Mouse (Mus musculus) neural tube, embryonic 11.5 days (tissue): Measurements from ENCODE around the gene Morc3. TPM values are rescaled to one million over a fixed set of nuclear protein-coding genes. Genes with fewer than 3 reads are reported as not detected.
A peak's percentile ranks its signal among the peaks of the same experiment; 100 is the strongest.

Experiments
- ATAC-seq: fragments of 200-750 bp; cut with Nextera tagmentation; 2 replicates; pipeline ENCODE4 v1.8.0; 2017; ENCODE audit warnings: moderate number of reproducible peaks, mild to moderate bottlenecking, moderate TSS enrichment, moderate library complexity; ENCODE audit not compliant: insufficient read depth, low FRiP score, low TSS enrichment
- DNase-seq: peaks from one replicate; pipeline ENCODE4 v3.0.0-alpha.2; 2015; ENCODE audit warnings: low spot score
- H3K27ac ChIP-seq: fragments of 300-500 bp; sonication (generic); 2 replicates; pipeline ENCODE4 v1.5.1; 2014; ENCODE audit warnings: low read depth, mild to moderate bottlenecking, low read length
- H3K27me3 ChIP-seq: fragments of 300-500 bp; sonication (generic); 2 replicates; pipeline ENCODE4 v1.6.1; 2014; ENCODE audit warnings: mild to moderate bottlenecking, low read length, mixed read lengths; ENCODE audit not compliant: control insufficient read depth, insufficient read depth
- H3K36me3 ChIP-seq: fragments of 300-500 bp; sonication (generic); 2 replicates; pipeline ENCODE4 v1.6.1; 2014; ENCODE audit warnings: mild to moderate bottlenecking, low read length, moderate library complexity, mixed read lengths; ENCODE audit not compliant: control insufficient read depth, insufficient read depth
- H3K4me1 ChIP-seq: fragments of 300-500 bp; sonication (generic); 2 replicates; pipeline ENCODE4 v1.6.1; 2014; ENCODE audit warnings: low read length, mixed read lengths; ENCODE audit not compliant: control insufficient read depth, insufficient read depth
- H3K4me2 ChIP-seq: fragments of 300-500 bp; sonication (generic); 2 replicates; pipeline ENCODE4 v1.6.1; 2014; ENCODE audit warnings: low read depth, mild to moderate bottlenecking, moderate library complexity
- H3K4me3 ChIP-seq: fragments of 300-500 bp; sonication (generic); 2 replicates; pipeline ENCODE4 v1.5.1; 2014; ENCODE audit warnings: low read depth, low read length
- H3K9ac ChIP-seq: fragments of 300-500 bp; sonication (generic); 2 replicates; pipeline ENCODE4 v1.6.1; 2014; ENCODE audit warnings: mild to moderate bottlenecking, low read length
- H3K9me3 ChIP-seq: fragments of 300-500 bp; sonication (generic); 2 replicates; pipeline ENCODE4 v1.6.1; 2016; ENCODE audit warnings: low read length; ENCODE audit not compliant: control insufficient read depth
- WGBS: fragments of 180-500 bp; shearing (Covaris S2); extraction: QIAGEN DNeasy Blood & Tissue Kit; methylation state at CpG from one replicate; pipeline ENCODE4 v1.1.7; 2014; 5-methylcytosine and 5-hydroxymethylcytosine counted together
- polyA plus RNA-seq: library from polyadenylated mRNA; unstranded; fragments of >200 nt; fragmentation: Nextera tagmentation; extraction: Ambion mirVana; gene quantifications from 2 replicates; pipeline ENCODE4 v1.2.1, GENCODE M21; 2014

Morc3 gene
- polyA plus RNA-seq, 1 experiment from 2014 or later: 34.5 TPM

DNA sequence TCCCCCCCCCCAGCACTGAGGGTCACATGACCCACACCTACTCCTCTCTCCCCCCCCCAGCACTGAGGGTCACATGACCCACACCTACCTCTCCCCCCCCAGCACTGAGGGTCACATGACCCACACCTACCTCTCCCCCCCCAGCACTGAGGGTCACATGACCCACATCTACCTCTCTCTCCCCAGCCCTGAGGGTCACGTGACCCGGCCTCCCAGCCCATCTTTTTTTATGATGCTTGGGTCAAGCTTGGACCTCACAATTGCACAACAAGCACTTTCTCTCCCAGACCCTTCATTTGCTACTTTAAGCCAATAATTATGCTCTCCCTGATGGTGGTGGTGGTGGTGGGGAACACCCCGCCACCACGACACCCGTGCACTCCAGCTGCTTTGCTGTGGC lies 36.5 kb upstream of the Morc3 start:
- ATAC-seq (no peak), DNase-seq (no peak)
- H3K4me2 ChIP-seq: no peak overlapping the region
- no peak overlapping the region for H3K27ac ChIP-seq
- no peaks in the 10 kb centered on the region for H3K4me1 ChIP-seq
- H3K36me3 ChIP-seq: no peaks in the 10 kb centered on the region
- no peak overlapping the region for H3K9ac ChIP-seq
- 96% methylated on average over 5 of the region's 5 CpGs for WGBS
- H3K4me3 ChIP-seq: no peak overlapping the region
- H3K9me3 ChIP-seq: no peaks in the 10 kb centered on the region
- H3K27me3 ChIP-seq: no peaks in the 10 kb centered on the region

GRCm38 (mm10) chr16:93797021-93797840 lies 34.7 kb upstream of the Morc3 start:
- Histone ChIP-seq H3K27me3 (no peaks in the 10 kb centered on the region), H3K9ac (no peak overlapping the region), H3K27ac (no peak overlapping the region), H3K4me3 (no peak overlapping the region), H3K4me2 (no peak overlapping the region), H3K4me1 (no peaks in the 10 kb centered on the region), H3K9me3 (no peaks in the 10 kb centered on the region), H3K36me3 (no peaks in the 10 kb centered on the region)
- no peak for DNase-seq
- 84% methylated on average over 12 of the region's 12 CpGs for WGBS
- ATAC-seq: no peak

GRCm38 (mm10) chr16:93797841-93798492 lies 34.0 kb upstream of the Morc3 start:
- 89% methylated on average over 11 of the region's 11 CpGs for WGBS
- no peak overlapping the region for H3K27ac ChIP-seq
- DNase-seq: no peak
- no peaks in the 10 kb centered on the region for H3K9me3 ChIP-seq
- no peaks in the 10 kb centered on the region for H3K4me1 ChIP-seq
- no peak overlapping the region for H3K4me3 ChIP-seq
- no peak for ATAC-seq
- no peak overlapping the region for H3K4me2 ChIP-seq
- H3K36me3 ChIP-seq: no peaks in the 10 kb centered on the region
- H3K27me3 ChIP-seq: no peaks in the 10 kb centered on the region
- H3K9ac ChIP-seq: no peak overlapping the region

DNA sequence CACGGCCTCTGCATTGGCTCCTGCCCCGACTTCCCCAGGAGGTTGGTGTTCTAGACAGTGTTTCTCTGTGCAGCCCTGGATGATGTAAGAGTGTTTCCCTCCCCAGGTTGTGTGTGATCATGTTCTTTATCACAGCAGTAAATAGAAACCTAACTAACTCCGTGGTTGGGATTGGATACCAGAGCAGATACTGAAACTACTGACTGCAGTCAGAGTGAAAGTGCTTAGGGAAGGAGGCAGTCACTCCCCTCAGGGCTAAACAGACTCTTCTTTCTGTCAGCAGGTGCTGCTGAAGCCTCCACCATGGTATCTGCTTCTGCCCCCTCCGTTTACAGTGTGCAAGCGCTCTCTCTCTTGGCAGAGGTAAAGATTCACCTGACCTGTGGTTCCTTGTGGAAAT lies 33.3 kb upstream of the Morc3 start:
- WGBS: 70% methylated on average over 5 of the region's 5 CpGs
- DNase-seq (no peak), ATAC-seq (no peak)

DNA sequence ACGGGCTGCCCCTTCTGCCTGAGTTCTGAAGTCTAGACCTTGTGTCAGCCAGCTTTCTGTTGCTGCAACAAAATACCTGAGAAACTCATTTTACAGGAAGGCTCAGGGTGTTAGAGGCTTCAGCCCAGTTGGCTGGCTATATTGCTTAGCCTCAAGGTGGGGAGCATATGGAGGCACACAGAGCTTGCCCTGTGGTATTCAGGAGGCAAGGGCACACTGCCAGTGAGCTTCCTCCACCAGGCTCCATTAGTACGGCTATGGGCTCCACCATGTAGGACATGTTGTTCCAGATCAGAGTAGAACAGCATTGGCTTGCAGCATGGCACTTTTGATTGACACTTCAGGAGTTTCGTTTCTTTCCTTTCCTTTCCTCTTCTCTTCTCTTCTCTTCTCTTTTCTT lies 32.9 kb upstream of the Morc3 start:
- Histone ChIP-seq H3K27me3 (no peaks in the 10 kb centered on the region), H3K36me3 (no peaks in the 10 kb centered on the region), H3K9me3 (no peaks in the 10 kb centered on the region), H3K4me2 (no peak overlapping the region), H3K4me1 (no peaks in the 10 kb centered on the region), H3K27ac (no peak overlapping the region), H3K9ac (no peak overlapping the region), H3K4me3 (no peak overlapping the region)
- DNase-seq: no peak
- ATAC-seq: no peak
- 87% methylated on average over 3 of the region's 3 CpGs for WGBS

More for the DNA sequence above, 33.3 kb upstream of the Morc3 start:
- Histone ChIP-seq H3K9me3 (no peaks in the 10 kb centered on the region), H3K27ac (no peak overlapping the region), H3K4me3 (no peak overlapping the region), H3K36me3 (no peaks in the 10 kb centered on the region), H3K9ac (no peak overlapping the region), H3K4me1 (no peaks in the 10 kb centered on the region), H3K27me3 (no peaks in the 10 kb centered on the region), H3K4me2 (no peak overlapping the region)

DNA sequence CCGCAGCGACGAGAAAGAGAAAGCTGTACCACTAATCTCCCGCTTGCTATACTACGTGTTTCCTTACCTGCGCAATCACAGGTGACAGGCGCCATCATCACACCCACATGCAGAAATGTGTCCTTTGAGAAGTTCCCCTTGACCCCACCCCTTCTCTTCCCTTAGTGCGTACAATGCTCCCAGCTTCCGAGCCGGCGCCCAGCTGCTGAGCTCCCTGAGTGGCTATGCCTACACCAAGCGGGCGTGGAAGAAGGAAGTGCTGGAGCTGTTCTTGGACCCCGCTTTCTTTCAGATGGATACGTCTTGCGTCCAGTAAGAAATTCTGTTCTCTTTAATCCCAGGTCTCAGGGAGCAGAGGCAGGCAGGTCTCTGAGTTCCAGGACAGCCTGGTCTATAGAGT lies 32.0 kb upstream of the Morc3 start:
- Histone ChIP-seq H3K9ac (no peak overlapping the region), H3K27ac (no peak overlapping the region), H3K4me3 (no peak overlapping the region), H3K4me2 (no peak overlapping the region), H3K4me1 (no peaks in the 10 kb centered on the region), H3K9me3 (no peaks in the 10 kb centered on the region), H3K27me3 (no peaks in the 10 kb centered on the region), H3K36me3 (no peaks in the 10 kb centered on the region)
- 94% methylated on average over 16 of the region's 16 CpGs for WGBS
- DNase-seq (no peak), ATAC-seq (no peak)

- 0 out of 2 replicates have a peak overlapping the region, but pooled peaks have one; percentile 14 for H3K27ac ChIP-seq
- H3K9me3 ChIP-seq: no peaks in the 10 kb centered on the region; the same call in 1 of the 2 replicates
- no peaks in the 10 kb centered on the region for H3K27me3 ChIP-seq
- no peaks in the 10 kb centered on the region for H3K4me1 ChIP-seq
- H3K4me3 ChIP-seq: no peak overlapping the region
- no peaks in the 10 kb centered on the region; the same call in 1 of the 2 replicates for H3K36me3 ChIP-seq
- no peak overlapping the region for H3K9ac ChIP-seq
- DNase-seq (no peak), ATAC-seq (no peak)
- WGBS: 94% methylated on average over 6 of the region's 6 CpGs
- H3K4me2 ChIP-seq: no peak overlapping the region
Measured at GRCm38 (mm10) chr16:93807167-93807566, 24.8 kb upstream of the Morc3 start.

- Histone ChIP-seq H3K27ac (0 out of 2 replicates have a peak overlapping the region, but pooled peaks have one; percentile 20), H3K4me2 (no peak overlapping the region), H3K27me3 (no peaks in the 10 kb centered on the region), H3K36me3 (no peaks in the 10 kb centered on the region; the same call in 1 of the 2 replicates), H3K9me3 (no peaks in the 10 kb centered on the region; the same call in 1 of the 2 replicates), H3K9ac (no peak overlapping the region), H3K4me3 (no peak overlapping the region), H3K4me1 (no peaks in the 10 kb centered on the region)
- DNase-seq (peak; percentile 41), ATAC-seq (no peak)
- WGBS: 32% methylated on average over 8 of the region's 8 CpGs
Measured at GRCm38 (mm10) chr16:93807961-93808554, 23.9 kb upstream of the Morc3 start.
